Mouse (Mus musculus) heart, postnatal 0 days (tissue): Measurements from ENCODE around the gene Efcab9. TPM values are rescaled to one million over a fixed set of nuclear protein-coding genes. Genes with fewer than 3 reads are reported as not detected.

Source experiments
- ATAC-seq: fragments of 200-750 bp; cut with Nextera tagmentation; 2 replicates; pipeline ENCODE4 v1.8.0; 2017; ENCODE audit warnings: low read depth, moderate number of reproducible peaks, moderate library complexity; ENCODE audit not compliant: insufficient read depth
- DNase-seq: peaks from one replicate; pipeline ENCODE4 v3.0.0-alpha.2; 2016; ENCODE audit warnings: low spot score
- H3K27ac ChIP-seq: fragments of 300-500 bp; sonication (generic); 2 replicates; pipeline ENCODE4 v1.5.1; 2014; ENCODE audit warnings: low read depth, mild to moderate bottlenecking
- H3K27me3 ChIP-seq: fragments of 300-500 bp; sonication (generic); 2 replicates; pipeline ENCODE4 v1.6.1; 2014; ENCODE audit warnings: low read length, mixed read lengths; ENCODE audit not compliant: control insufficient read depth, insufficient read depth
- H3K36me3 ChIP-seq: fragments of 300-500 bp; sonication (generic); replicated peaks from 2 replicates; pipeline ENCODE4 v1.6.1; 2014; ENCODE audit warnings: low read length, mixed read lengths; ENCODE audit not compliant: control insufficient read depth, insufficient read depth
- H3K4me1 ChIP-seq: fragments of 300-500 bp; sonication (generic); 2 replicates; pipeline ENCODE4 v1.6.1; 2014; ENCODE audit warnings: antibody characterized with exemption; ENCODE audit not compliant: control insufficient read depth, insufficient read depth
- H3K4me2 ChIP-seq: fragments of 300-500 bp; sonication (generic); 2 replicates; pipeline ENCODE4 v1.6.1; 2014; ENCODE audit warnings: low read depth, mild to moderate bottlenecking, low read length, moderate library complexity
- H3K4me3 ChIP-seq: fragments of 300-500 bp; sonication (generic); 2 replicates; pipeline ENCODE4 v1.5.1; 2014; ENCODE audit warnings: low read depth, low read length
- H3K9ac ChIP-seq: fragments of 300-500 bp; sonication (generic); replicated peaks from 2 replicates; pipeline ENCODE4 v1.6.1; 2014; ENCODE audit warnings: low read depth, low read length, mixed read lengths
- H3K9me3 ChIP-seq: fragments of 300-500 bp; sonication (generic); replicated peaks from 2 replicates; pipeline ENCODE4 v1.6.1; 2016; ENCODE audit warnings: low read length; ENCODE audit not compliant: control insufficient read depth
- CTCF ChIP-seq: IDR thresholded peaks from 2 replicates; pipeline ENCODE4 v1.5.1; 2016; ENCODE audit warnings: antibody characterized with exemption, control low read depth, low read depth
- EP300 ChIP-seq: IDR thresholded peaks from 2 replicates; pipeline ENCODE4 v1.6.1; 2016; ENCODE audit warnings: antibody characterized with exemption, low read depth
- WGBS: fragments of 180-500 bp; shearing (Covaris S2); extraction: QIAGEN DNeasy Blood & Tissue Kit; methylation state at CpG from one replicate; pipeline ENCODE4 v1.1.7; 2014; 5-methylcytosine and 5-hydroxymethylcytosine counted together
- polyA plus RNA-seq: library from polyadenylated mRNA; unstranded; fragments of >200 nt; fragmentation: Nextera tagmentation; extraction: Ambion mirVana; gene quantifications from 2 replicates; pipeline ENCODE4 v1.2.1, GENCODE M21; 2015
- total RNA-seq: library from RNA; depleted of rRNA; stranded (reverse); fragments of >200 nt; gene quantifications from 2 replicates; pipeline ENCODE4 v1.2.3, GENCODE M21; 2014; ENCODE audit warnings: low replicate concordance

The Efcab9 gene
- total and polyA plus RNA-seq, 2 experiments from 2014 or later = 0.18 TPM; not detected in 1

- no peak; the same call in 1 of the 2 replicates for TF ChIP-seq CTCF
- no peak for TF ChIP-seq EP300
- H3K9me3 ChIP-seq = no peaks in the 10 kb centered on the region
- no peak for ATAC-seq
- H3K27ac ChIP-seq = no peak overlapping the region
- no peak for DNase-seq
- H3K27me3 ChIP-seq = no peaks in the 10 kb centered on the region
- H3K4me2 ChIP-seq = no peak overlapping the region
- H3K4me3 ChIP-seq = no peak overlapping the region
- no peak overlapping the region for H3K9ac ChIP-seq
- peaks cover 27% of the 10 kb centered on the region for H3K4me1 ChIP-seq
- WGBS = 65% methylated on average over 10 of the region's 10 CpGs
- no peaks in the 10 kb centered on the region for H3K36me3 ChIP-seq
Measured at GRCm38 (mm10) chr11:32561465-32562355, 29.8 kb upstream of the Efcab9 start.

DNA sequence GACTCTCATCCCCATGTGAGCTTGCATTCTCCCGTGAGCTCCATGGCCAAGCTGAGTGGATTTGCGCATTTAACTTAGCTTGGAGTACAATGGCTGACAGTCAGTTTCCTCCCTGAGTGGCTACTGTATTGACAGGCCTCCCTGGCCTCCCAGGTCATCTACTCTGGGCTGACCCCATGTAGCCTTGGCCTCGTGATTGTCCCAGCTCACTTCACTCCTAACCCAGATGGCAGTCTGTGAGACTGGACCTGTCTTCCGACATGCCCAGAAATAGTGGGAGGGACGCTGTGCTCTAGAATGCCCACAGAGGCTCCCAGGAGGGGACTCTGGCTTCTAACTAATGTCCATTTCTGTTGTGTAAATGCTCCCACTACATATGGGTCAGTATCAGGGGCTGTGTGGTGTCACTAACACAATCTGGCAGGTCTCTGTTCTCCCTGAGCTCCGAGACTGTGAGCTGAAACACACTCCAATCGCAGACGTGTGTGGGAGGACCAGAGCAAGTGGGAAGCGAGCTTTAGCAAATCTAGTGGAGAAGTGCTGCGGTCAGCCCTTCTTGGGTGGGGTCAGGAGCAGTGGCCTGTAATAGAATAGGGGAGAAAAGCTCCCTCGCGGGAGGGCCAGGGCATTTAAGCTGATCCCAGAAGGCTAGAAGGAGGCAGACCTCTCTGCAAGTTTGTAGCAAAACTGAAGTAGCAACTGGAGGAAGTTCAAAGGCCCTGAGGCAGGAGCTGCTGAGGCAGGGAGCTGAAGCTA lies 28.3 kb upstream of the Efcab9 start:
- no peak for ATAC-seq
- DNase-seq = no peak
- 91% methylated on average over 12 of the region's 12 CpGs for WGBS

DNA sequence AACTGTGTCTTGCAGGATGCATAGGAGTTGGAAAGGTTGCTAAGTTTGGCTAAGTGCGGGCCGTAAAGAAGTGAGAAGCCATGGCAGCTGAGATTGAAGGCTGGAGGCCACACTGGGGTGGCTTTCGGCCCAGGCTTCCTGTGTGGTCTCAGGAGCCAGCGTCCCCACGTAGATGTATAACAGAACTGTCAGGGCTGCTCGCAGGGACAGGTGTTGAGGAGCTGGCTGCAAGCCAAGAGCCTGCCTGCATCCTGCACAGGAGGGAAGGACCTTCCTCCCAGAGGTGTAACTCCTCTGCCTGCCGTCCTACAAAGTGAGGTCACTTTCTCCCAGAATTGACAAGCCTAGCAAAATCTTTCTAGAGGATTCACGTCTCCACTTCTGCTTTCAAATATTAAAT lies 26.8 kb upstream of the Efcab9 start:
- Histone ChIP-seq H3K4me2 (no peak overlapping the region), H3K4me3 (no peak overlapping the region), H3K36me3 (no peaks in the 10 kb centered on the region), H3K9me3 (no peaks in the 10 kb centered on the region), H3K27me3 (no peaks in the 10 kb centered on the region), H3K9ac (no peak overlapping the region), H3K4me1 (peaks cover 29% of the 10 kb centered on the region; the same call in 1 of the 2 replicates), H3K27ac (no peak overlapping the region)
- no peak for DNase-seq
- TF ChIP-seq CTCF (no peak), EP300 (no peak)
- no peak for ATAC-seq
- 34% methylated on average over 8 of the region's 8 CpGs for WGBS

More for the DNA sequence above, 28.3 kb upstream of the Efcab9 start:
- H3K9me3 ChIP-seq = no peaks in the 10 kb centered on the region
- H3K27me3 ChIP-seq = no peaks in the 10 kb centered on the region
- H3K36me3 ChIP-seq = no peaks in the 10 kb centered on the region
- H3K27ac ChIP-seq = no peak overlapping the region
- no peak overlapping the region for H3K4me2 ChIP-seq
- no peak for TF ChIP-seq EP300
- no peak for TF ChIP-seq CTCF
- peaks cover 28% of the 10 kb centered on the region for H3K4me1 ChIP-seq
- H3K9ac ChIP-seq = no peak overlapping the region
- no peak overlapping the region for H3K4me3 ChIP-seq

DNA sequence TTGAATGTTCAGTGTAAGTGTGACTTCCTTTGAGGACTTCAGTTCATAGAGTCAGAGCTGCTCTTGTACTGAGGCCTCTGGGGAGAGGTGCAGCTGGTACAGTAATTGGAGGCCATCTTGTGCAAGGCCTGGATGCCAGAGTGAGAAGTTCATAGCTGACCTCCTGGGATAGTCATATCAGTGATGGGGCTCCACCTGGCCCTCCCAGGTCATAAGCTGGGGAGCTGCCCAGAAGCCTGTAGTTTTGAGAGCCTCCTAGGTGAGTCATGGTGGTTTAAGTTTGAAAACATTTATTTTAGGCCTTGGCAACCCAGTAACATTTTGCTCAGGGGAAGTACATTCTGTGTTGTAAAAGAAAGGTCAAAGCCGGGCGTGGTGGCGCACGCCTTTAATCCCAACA lies 26.1 kb upstream of the Efcab9 start:
- H3K4me1 ChIP-seq = peaks cover 30% of the 10 kb centered on the region; the same call in 1 of the 2 replicates
- H3K4me3 ChIP-seq = no peak overlapping the region
- no peak overlapping the region for H3K27ac ChIP-seq
- WGBS = 84% methylated on average over 4 of the region's 4 CpGs
- no peak for DNase-seq
- no peak for ATAC-seq
- H3K36me3 ChIP-seq = no peaks in the 10 kb centered on the region
- H3K27me3 ChIP-seq = no peaks in the 10 kb centered on the region
- H3K9ac ChIP-seq = no peak overlapping the region
- no peaks in the 10 kb centered on the region for H3K9me3 ChIP-seq
- no peak for TF ChIP-seq CTCF
- no peak for TF ChIP-seq EP300
- no peak overlapping the region for H3K4me2 ChIP-seq

DNA sequence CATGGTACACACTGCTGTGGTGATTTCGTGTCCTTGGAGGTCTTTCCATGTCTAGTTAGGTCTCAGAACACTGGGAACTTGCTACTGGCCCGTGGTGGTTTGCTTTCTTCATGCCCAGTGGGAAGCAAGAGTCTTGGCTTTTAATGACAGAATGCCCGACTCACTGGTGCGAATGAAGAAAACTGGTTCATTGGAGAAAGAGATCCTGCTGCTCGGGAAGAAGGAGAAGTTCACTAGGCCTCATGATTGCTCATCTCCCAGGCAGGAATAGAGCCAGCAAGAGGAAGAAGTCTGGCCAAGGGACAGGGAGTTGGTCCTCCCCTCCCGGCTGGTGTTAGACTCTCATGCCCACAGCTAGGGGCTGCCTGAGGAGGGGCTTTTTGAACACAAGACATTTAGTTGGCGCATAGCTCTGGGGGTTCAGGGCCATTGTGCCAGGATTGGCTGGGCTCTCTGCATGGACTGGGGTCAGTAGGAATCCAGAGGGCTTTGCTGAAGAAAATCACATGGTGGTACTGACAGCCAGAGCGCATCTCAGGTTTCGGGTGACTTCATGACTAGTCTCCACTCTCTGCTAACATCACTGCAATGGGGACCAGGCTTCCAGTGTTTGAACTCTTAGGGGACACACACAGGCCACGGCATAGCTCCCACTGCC lies 24.6 kb upstream of the Efcab9 start:
- ATAC-seq (no peak), DNase-seq (no peak)
- Histone ChIP-seq H3K36me3 (no peaks in the 10 kb centered on the region), H3K27me3 (no peaks in the 10 kb centered on the region), H3K9me3 (no peaks in the 10 kb centered on the region), H3K9ac (no peak overlapping the region), H3K27ac (no peak overlapping the region), H3K4me1 (peaks cover 31% of the 10 kb centered on the region), H3K4me3 (no peak overlapping the region), H3K4me2 (no peak overlapping the region)
- WGBS = 82% methylated on average over 10 of the region's 10 CpGs
- no peak for TF ChIP-seq CTCF
- TF ChIP-seq EP300 = no peak
